Mouse (Mus musculus): Measurements from ENCODE around the gene Snx9.

DNA sequence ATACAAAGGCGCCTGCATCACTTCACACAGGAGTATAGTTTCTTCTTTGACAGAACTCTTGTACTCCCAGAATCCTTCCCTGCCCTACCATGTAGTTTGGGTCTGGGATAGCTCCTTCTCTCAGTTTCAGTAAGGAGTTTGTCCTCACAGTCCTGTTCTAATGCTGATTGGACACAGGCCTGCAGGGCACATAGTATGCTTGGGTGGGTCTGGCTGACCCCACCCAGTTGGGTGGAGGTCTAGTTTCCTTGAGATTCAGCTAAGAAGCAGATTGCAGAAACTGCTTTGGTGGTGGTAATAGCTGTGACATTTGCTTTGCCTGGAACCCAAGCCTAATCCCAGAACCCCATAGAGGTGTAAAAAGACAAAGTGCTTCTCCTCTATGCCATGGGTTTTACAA is 33.4 kb downstream of the Snx9 start:
- no peak for TF ChIP-seq CTCF (IDR thresholded peaks at IDR 0.05; ENCODE audit: borderline replicate concordance, insufficient read depth, low read depth, low read length)
- no peak for TF ChIP-seq POLR2A (IDR thresholded peaks at IDR 0.05; ENCODE audit: borderline replicate concordance, insufficient read depth, low read length)
